In the genomic region with DNA sequence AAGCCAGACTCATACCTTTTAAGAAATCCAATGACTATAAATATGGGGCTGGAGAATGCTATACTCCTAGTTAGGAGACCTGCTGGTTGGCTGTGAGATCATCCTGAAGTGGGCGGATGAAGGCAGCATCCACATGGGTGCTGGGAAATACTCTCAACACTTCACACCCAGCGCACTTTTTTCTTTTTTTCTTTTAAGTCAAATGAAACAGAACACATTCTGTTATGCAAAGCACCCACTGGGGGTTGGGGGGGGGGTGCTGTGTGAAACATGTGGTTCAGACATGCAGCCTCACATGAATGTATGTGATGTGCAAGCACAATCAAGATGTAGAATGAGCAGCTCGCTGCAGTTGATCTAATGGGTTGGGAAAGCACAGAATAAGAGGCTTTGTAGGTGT, we compare ENCODE assay signal across 12 mouse cellular contexts. TPM values are rescaled to one million over a fixed set of nuclear protein-coding genes. Genes with fewer than 3 reads are reported as not detected.
A peak's percentile ranks its signal among the peaks of the same experiment; 100 is the strongest.
DNase-seq lines count a peak whose midpoint lies in the region; ATAC-seq lines count a peak whose summit lies in the region.
"Had no signal": no experiment of that assay in that cellular context is flagged by ENCODE, and none has a peak within 500 bp of the region (broad histone marks: within the 10 kb centered on the region; RNA-seq: fewer than 3 reads in every experiment).

No protein-coding gene starts in this region.

- H3K27ac ChIP-seq in kidney, embryonic 16.5 days (ENCODE audit: low read length): no peak overlapping the region
- no peak overlapping the region for H3K27ac ChIP-seq in kidney, embryonic 14.5 days (ENCODE audit: low read depth, low read length)
- no peak overlapping the region for H3K27ac ChIP-seq in forebrain, embryonic 15.5 days (replicated peaks)
- no peak overlapping the region for H3K27ac ChIP-seq in midbrain, embryonic 12.5 days (replicated peaks)

- H3K4me2 ChIP-seq in kidney, embryonic 16.5 days (replicated peaks; ENCODE audit: low read depth, low read length): peak overlapping the region; percentile 85
- no peak overlapping the region for H3K4me2 ChIP-seq in kidney, embryonic 14.5 days (replicated peaks; ENCODE audit: low read depth, low read length)
- peak overlapping the region; percentile 80 for H3K4me2 ChIP-seq in forebrain, embryonic 15.5 days (replicated peaks)
- H3K4me2 ChIP-seq in midbrain, embryonic 12.5 days (replicated peaks): peak overlapping the region; percentile 29

- ATAC-seq in kidney, embryonic 16.5 days (ENCODE audit: low FRiP score, low TSS enrichment): no peak
- ATAC-seq in kidney, embryonic 14.5 days (ENCODE audit: low FRiP score, low TSS enrichment): no peak
- no peak for ATAC-seq in forebrain, embryonic 15.5 days (replicated peaks)
- ATAC-seq in midbrain, embryonic 12.5 days (ENCODE audit: low FRiP score, low read depth): no peak

- 98% methylated on average over 3 of the region's 3 CpGs for WGBS in kidney, embryonic 16.5 days
- 92% methylated on average over 3 of the region's 3 CpGs for WGBS in kidney, embryonic 14.5 days
- WGBS in forebrain, embryonic 15.5 days: 68% methylated on average over 3 of the region's 3 CpGs
- WGBS in midbrain, embryonic 12.5 days: 90% methylated on average over 3 of the region's 3 CpGs

- H3K36me3 ChIP-seq in kidney, embryonic 16.5 days (ENCODE audit: insufficient read depth, low read length): no peaks in the 10 kb centered on the region
- H3K36me3 ChIP-seq in kidney, embryonic 14.5 days (ENCODE audit: control insufficient read depth, insufficient read depth, low read length): no peaks in the 10 kb centered on the region
- no peaks in the 10 kb centered on the region for H3K36me3 ChIP-seq in forebrain, embryonic 15.5 days
- 0 out of 2 replicates have a peak, but pooled peaks cover 5% of the 10 kb centered on the region for H3K36me3 ChIP-seq in midbrain, embryonic 12.5 days

- H3K4me1 ChIP-seq in kidney, embryonic 16.5 days (ENCODE audit: insufficient read depth, low read length): peaks cover 64% of the 10 kb centered on the region
- peaks cover 17% of the 10 kb centered on the region for H3K4me1 ChIP-seq in kidney, embryonic 14.5 days (ENCODE audit: control insufficient read depth, insufficient read depth, low read length)
- peaks cover 72% of the 10 kb centered on the region for H3K4me1 ChIP-seq in forebrain, embryonic 15.5 days
- H3K4me1 ChIP-seq in midbrain, embryonic 12.5 days: peaks cover 53% of the 10 kb centered on the region

- peak; percentile 19 to 41 for DNase-seq in B cell, adult 2 months
- no peak for DNase-seq in layer of hippocampus, postnatal 36 days
- DNase-seq in yolk sac, embryonic 10.5 days (ENCODE audit: low spot score): no peak
- no peak for DNase-seq in ovary, postnatal 36 days (ENCODE audit: low spot score)
- DNase-seq: adrenal gland, postnatal 36 days; embryo, embryonic 11 days; gastrocnemius, postnatal 25 days had no signal

- H3K9me3 ChIP-seq in kidney, embryonic 16.5 days (ENCODE audit: low read length): no peaks in the 10 kb centered on the region
- H3K9me3 ChIP-seq in kidney, embryonic 14.5 days (ENCODE audit: control insufficient read depth, low read length): no peaks in the 10 kb centered on the region
- H3K9me3 ChIP-seq in forebrain, embryonic 15.5 days: no peaks in the 10 kb centered on the region
- H3K9me3 ChIP-seq in midbrain, embryonic 12.5 days: no peaks in the 10 kb centered on the region
- H3K9me3 ChIP-seq: G1E had no signal

- peak overlapping the region; percentile 16; the same call in 1 of the 2 replicates for H3K4me3 ChIP-seq in kidney, embryonic 16.5 days (ENCODE audit: low read length)
- H3K4me3 ChIP-seq in kidney, embryonic 14.5 days (ENCODE audit: low read length): no peak overlapping the region
- no peak overlapping the region for H3K4me3 ChIP-seq in forebrain, embryonic 15.5 days
- no peak overlapping the region for H3K4me3 ChIP-seq in midbrain, embryonic 12.5 days

- H3K9ac ChIP-seq in kidney, embryonic 16.5 days (replicated peaks; ENCODE audit: low read length): no peak overlapping the region
- no peak overlapping the region for H3K9ac ChIP-seq in kidney, embryonic 14.5 days (ENCODE audit: low read depth, low read length)
- H3K9ac ChIP-seq in forebrain, embryonic 15.5 days (replicated peaks): no peak overlapping the region
- no peak overlapping the region for H3K9ac ChIP-seq in midbrain, embryonic 12.5 days (replicated peaks)

- H3K27me3 ChIP-seq in kidney, embryonic 16.5 days (ENCODE audit: insufficient read depth, low read length): no peaks in the 10 kb centered on the region
- H3K27me3 ChIP-seq in kidney, embryonic 14.5 days (ENCODE audit: control insufficient read depth, insufficient read depth, low read length): no peaks in the 10 kb centered on the region
- H3K27me3 ChIP-seq in forebrain, embryonic 15.5 days: no peaks in the 10 kb centered on the region
- no peaks in the 10 kb centered on the region for H3K27me3 ChIP-seq in midbrain, embryonic 12.5 days

RNA-seq across cellular contexts. Expression of a gene that starts 2.8 kb away (rescaled TPM):
- polyA plus RNA-seq in kidney, embryonic 16.5 days (2015; fragmentation: Nextera tagmentation; extraction: Ambion mirVana): 11.3 and 13.7 TPM in 2 replicates
- 37.8 and 49.3 TPM in 2 replicates for polyA plus RNA-seq in kidney, embryonic 14.5 days (2014; fragmentation: Nextera tagmentation; extraction: Ambion mirVana)
- 74.2 and 84.1 TPM in 2 replicates for polyA plus RNA-seq in forebrain, embryonic 15.5 days (2015; fragmentation: Nextera tagmentation; extraction: Ambion mirVana)
- 68.8 and 71.1 TPM in 2 replicates for polyA plus RNA-seq in midbrain, embryonic 12.5 days (2016; fragmentation: Nextera tagmentation; extraction: Ambion mirVana)
- 10 to 100 TPM; 56.4 to 59.1 TPM for total RNA-seq in layer of hippocampus, postnatal 36 days (2021)

Comparison
In these comparisons a context has a peak if more than half of its experiments do, and no peak if none do; other contexts are left out.
1. DNase-seq: peak in B cell, adult 2 months (2 of 2); none in layer of hippocampus, postnatal 36 days (0 of 2), yolk sac, embryonic 10.5 days (single experiment) and ovary, postnatal 36 days (single experiment).